Mouse (Mus musculus) cortical plate, adult 2 months (tissue): ENCODE measurements around the gene Zfp13.

Source experiments
- CTCF ChIP-seq: fragments of 200-500 bp; IDR thresholded peaks from 2 replicates; pipeline ENCODE4 v1.5.1; 2011; ENCODE audit warnings: mild to moderate bottlenecking, control low read depth, low read length; ENCODE audit not compliant: insufficient read depth; ENCODE audit errors: extremely low read depth
- POLR2A ChIP-seq: fragments of 200-500 bp; IDR thresholded peaks from 2 replicates; pipeline ENCODE4 v1.6.1; 2011; ENCODE audit warnings: mild to moderate bottlenecking, low read length, control low read depth; ENCODE audit not compliant: insufficient read depth; ENCODE audit errors: extremely low read depth

GRCm38 (mm10) chr17:23538299-23539015 lies 60.8 kb downstream of the Zfp13 start:
- TF ChIP-seq CTCF, result no peak
- TF ChIP-seq POLR2A, result no peak
